Mouse (Mus musculus) neural tube, embryonic 12.5 days (tissue): ENCODE data around the gene Dusp18. TPM values are rescaled to one million over a fixed set of nuclear protein-coding genes. Genes with fewer than 3 reads are reported as not detected.
A peak's percentile ranks its signal among the peaks of the same experiment; 100 is the strongest.
"Not testable (repeated sequence)": the region's sequence is repeated elsewhere in the genome, so short reads cannot be mapped to it uniquely, and the experiment has no call there.

Experiments
- ATAC-seq: fragments of 200-750 bp; cut with Nextera tagmentation; 2 replicates; pipeline ENCODE4 v1.8.0; 2017; ENCODE audit warnings: low read depth, mild to moderate bottlenecking, moderate TSS enrichment, moderate library complexity; ENCODE audit not compliant: low FRiP score
- H3K27ac ChIP-seq: fragments of 300-500 bp; sonication (generic); 2 replicates; pipeline ENCODE4 v1.5.1; 2016
- H3K27me3 ChIP-seq: fragments of 300-500 bp; sonication (generic); replicated peaks from 2 replicates; pipeline ENCODE4 v1.6.1; 2016; ENCODE audit warnings: mild to moderate bottlenecking
- H3K36me3 ChIP-seq: fragments of 300-500 bp; sonication (generic); 2 replicates; pipeline ENCODE4 v1.6.1; 2016; ENCODE audit warnings: mild to moderate bottlenecking
- H3K4me1 ChIP-seq: fragments of 300-500 bp; sonication (generic); 2 replicates; pipeline ENCODE4 v1.6.1; 2016
- H3K4me2 ChIP-seq: fragments of 300-500 bp; sonication (generic); replicated peaks from 2 replicates; pipeline ENCODE4 v1.6.1; 2016; ENCODE audit warnings: mild to moderate bottlenecking
- H3K4me3 ChIP-seq: fragments of 300-500 bp; sonication (generic); 2 replicates; pipeline ENCODE4 v1.5.1; 2016
- H3K9ac ChIP-seq: fragments of 300-500 bp; sonication (generic); 2 replicates; pipeline ENCODE4 v1.6.1; 2016; ENCODE audit warnings: mild to moderate bottlenecking
- H3K9me3 ChIP-seq: fragments of 300-500 bp; sonication (generic); 2 replicates; pipeline ENCODE4 v1.6.1; 2016; ENCODE audit warnings: mild to moderate bottlenecking
- WGBS: fragments of 180-500 bp; shearing (Covaris S2); methylation state at CpG from one replicate; pipeline ENCODE4 v1.1.7; 2016; 5-methylcytosine and 5-hydroxymethylcytosine counted together
- polyA plus RNA-seq: library from polyadenylated mRNA; unstranded; fragments of >200 nt; fragmentation: Nextera tagmentation; extraction: Ambion mirVana; gene quantifications from 2 replicates; pipeline ENCODE4 v1.2.1, GENCODE M21; 2016

Dusp18 gene
- polyA plus RNA-seq, 1 experiment from 2014 or later: 23.5 TPM

DNA sequence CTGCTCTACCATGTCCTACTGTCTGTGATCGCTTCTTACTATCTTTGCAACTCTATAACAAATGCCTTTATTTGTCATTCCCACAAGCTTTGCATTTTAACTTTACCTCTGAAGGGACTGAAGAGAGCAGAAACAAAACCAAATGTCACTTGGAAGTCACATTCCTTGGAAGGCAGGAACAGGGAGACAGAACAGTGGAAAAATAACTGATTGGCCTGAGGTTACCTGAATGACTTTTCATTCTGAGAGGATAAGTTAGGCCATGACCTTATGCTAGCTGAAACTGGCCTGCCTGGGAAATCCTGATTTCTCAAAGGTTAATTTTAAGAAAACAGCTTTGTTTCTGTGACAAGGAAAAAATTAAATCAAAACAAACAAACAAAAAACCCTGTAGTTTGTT lies 893 bp downstream of the Dusp18 start:
- H3K4me2 ChIP-seq: no peak overlapping the region
- ATAC-seq: no peak

DNA sequence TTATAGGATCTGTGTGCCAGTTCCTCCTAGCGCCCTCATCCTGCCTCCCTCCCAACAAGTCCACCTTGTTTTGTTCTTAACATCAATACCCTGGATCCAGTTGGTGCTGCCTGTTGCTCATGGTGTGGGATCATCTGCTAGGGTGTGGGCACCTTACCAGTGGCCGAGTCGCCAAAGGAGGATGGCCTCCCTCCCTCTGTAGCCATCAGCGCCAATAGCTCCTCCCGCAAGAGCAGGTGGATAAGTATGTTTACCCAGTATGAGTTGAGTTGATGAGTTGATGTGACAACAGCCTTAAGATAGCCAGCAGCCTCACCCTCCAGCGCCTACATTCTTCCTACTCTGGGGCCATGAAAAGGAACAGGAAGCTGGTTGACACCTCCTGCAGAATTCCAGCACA lies 5.3 kb downstream of the Dusp18 start:
- WGBS: 85% methylated on average over 6 of the region's 6 CpGs
- H3K4me1 ChIP-seq: peaks cover 4% of the 10 kb centered on the region; the same call in 1 of the 2 replicates
- H3K36me3 ChIP-seq: peaks cover 31% of the 10 kb centered on the region
- no peak overlapping the region for H3K4me2 ChIP-seq
- no peak overlapping the region for H3K9ac ChIP-seq
- no peaks in the 10 kb centered on the region for H3K27me3 ChIP-seq
- no peak overlapping the region for H3K27ac ChIP-seq
- no peak for ATAC-seq
- H3K9me3 ChIP-seq: no peaks in the 10 kb centered on the region
- no peak overlapping the region for H3K4me3 ChIP-seq

More for the DNA sequence above, 893 bp downstream of the Dusp18 start:
- H3K27me3 ChIP-seq: no peaks in the 10 kb centered on the region
- WGBS: 94% methylated on average over 1 of the region's 1 CpGs
- peaks cover 21% of the 10 kb centered on the region for H3K36me3 ChIP-seq
- no peaks in the 10 kb centered on the region for H3K9me3 ChIP-seq
- no peak overlapping the region for H3K27ac ChIP-seq
- H3K9ac ChIP-seq: no peak overlapping the region
- peaks cover 4% of the 10 kb centered on the region; the same call in 1 of the 2 replicates for H3K4me1 ChIP-seq
- H3K4me3 ChIP-seq: no peak overlapping the region

DNA sequence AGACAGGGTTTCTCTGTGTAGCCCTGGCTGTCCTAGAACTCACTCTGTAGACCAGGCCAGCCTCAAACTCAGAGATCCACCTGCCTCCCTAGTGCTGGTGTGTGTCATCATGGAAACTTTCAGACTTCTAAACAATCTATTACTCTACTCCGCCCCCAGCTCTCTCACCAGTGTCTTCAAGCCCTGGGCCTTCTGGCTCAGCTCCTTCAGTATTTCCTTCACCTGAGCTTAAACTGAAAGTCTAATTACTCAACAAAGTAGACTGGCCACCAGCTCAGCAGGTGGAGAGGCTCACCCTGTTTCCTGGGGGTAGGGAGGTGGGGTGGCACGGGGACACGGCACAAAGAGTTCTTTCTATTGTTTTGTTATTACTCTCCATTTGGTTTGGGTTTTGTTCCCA lies 7.5 kb downstream of the Dusp18 start:
- peaks cover 23% of the 10 kb centered on the region for H3K36me3 ChIP-seq
- no peak overlapping the region for H3K4me3 ChIP-seq
- no peak overlapping the region for H3K4me2 ChIP-seq
- WGBS: 89% methylated on average over 3 of the region's 3 CpGs
- H3K27ac ChIP-seq: no peak overlapping the region
- H3K4me1 ChIP-seq: no peaks in the 10 kb centered on the region
- no peaks in the 10 kb centered on the region for H3K9me3 ChIP-seq
- H3K27me3 ChIP-seq: no peaks in the 10 kb centered on the region
- no peak overlapping the region for H3K9ac ChIP-seq
- no peak for ATAC-seq

DNA sequence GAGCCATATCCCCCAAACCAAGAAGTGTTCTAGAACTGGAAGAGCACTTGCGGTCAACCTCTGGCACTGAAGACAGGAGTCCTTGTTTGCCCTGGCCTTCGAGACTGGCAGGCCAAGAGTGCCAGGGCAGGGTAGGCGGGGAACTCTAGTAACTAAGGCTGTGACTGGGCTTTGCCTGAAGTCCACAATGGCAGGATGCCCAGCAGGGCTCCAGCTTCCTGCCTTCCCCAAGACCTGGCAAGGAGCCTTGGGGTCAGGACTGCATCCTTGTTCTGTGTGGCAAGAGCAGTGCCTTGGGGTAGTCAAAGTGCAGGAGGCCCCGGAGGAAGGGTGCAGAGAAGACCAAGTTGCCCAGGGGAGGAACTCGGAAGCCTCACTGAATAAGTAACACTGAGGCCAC lies 8.0 kb downstream of the Dusp18 start:
- WGBS: 84% methylated on average over 5 of the region's 5 CpGs
- Histone ChIP-seq H3K4me2 (no peak overlapping the region), H3K9me3 (no peaks in the 10 kb centered on the region), H3K27ac (no peak overlapping the region), H3K4me1 (no peaks in the 10 kb centered on the region), H3K36me3 (peaks cover 18% of the 10 kb centered on the region), H3K9ac (no peak overlapping the region), H3K27me3 (no peaks in the 10 kb centered on the region), H3K4me3 (no peak overlapping the region)
- no peak for ATAC-seq

DNA sequence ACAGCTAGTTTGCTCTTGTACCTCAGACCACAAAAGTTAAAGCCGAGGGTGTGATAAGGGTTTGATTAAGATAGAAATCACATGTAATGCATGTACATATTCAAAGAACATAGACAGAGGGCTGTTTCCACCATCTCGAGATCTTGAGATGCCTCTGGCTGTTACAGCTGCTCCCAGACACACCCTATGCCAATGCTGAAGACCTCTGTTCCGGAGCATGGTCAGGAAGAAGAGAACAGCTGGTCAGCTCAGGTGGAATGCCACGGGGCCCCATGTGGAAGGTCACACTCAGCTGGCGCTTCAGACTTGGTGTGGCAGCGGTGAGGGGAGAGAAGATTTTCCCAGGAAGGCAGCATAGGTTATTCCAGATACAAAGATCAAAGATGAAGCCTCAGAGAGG lies 9.6 kb downstream of the Dusp18 start:
- H3K4me1 ChIP-seq: peaks cover 4% of the 10 kb centered on the region
- H3K27ac ChIP-seq: no peak overlapping the region
- no peaks in the 10 kb centered on the region for H3K9me3 ChIP-seq
- H3K27me3 ChIP-seq: no peaks in the 10 kb centered on the region
- WGBS: 89% methylated on average over 6 of the region's 6 CpGs
- H3K9ac ChIP-seq: no peak overlapping the region
- peaks cover 10% of the 10 kb centered on the region; the same call in 1 of the 2 replicates for H3K36me3 ChIP-seq
- H3K4me3 ChIP-seq: no peak overlapping the region
- ATAC-seq: no peak
- no peak overlapping the region for H3K4me2 ChIP-seq

DNA sequence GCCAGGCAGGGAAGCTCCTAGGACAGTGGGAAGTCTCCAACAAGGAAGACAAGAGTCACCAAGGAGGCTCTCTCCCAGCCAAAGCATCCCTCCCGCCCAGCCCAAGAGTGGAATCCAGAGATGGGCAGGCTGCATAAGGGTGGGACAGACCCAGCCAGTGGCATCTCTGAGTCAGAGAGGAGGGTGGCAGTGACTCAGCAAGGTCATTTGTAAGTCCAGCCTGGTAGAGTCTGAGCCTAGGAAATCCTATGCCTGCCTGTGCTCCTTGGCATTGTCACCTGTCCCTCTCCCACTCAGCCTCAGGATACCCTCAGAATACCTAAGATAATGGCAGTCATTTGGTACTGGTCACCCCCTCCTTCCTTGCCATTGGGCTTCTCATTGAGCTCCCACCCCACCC lies 10.4 kb downstream of the Dusp18 start:
- Histone ChIP-seq H3K9me3 (no peaks in the 10 kb centered on the region), H3K4me2 (no peak overlapping the region), H3K27me3 (no peaks in the 10 kb centered on the region), H3K4me1 (peaks cover 9% of the 10 kb centered on the region), H3K36me3 (peaks cover 10% of the 10 kb centered on the region; the same call in 1 of the 2 replicates), H3K4me3 (no peak overlapping the region), H3K9ac (no peak overlapping the region), H3K27ac (no peak overlapping the region)
- ATAC-seq: no peak
- 80% methylated on average over 1 of the region's 1 CpGs for whole genome bisulfite sequencing

DNA sequence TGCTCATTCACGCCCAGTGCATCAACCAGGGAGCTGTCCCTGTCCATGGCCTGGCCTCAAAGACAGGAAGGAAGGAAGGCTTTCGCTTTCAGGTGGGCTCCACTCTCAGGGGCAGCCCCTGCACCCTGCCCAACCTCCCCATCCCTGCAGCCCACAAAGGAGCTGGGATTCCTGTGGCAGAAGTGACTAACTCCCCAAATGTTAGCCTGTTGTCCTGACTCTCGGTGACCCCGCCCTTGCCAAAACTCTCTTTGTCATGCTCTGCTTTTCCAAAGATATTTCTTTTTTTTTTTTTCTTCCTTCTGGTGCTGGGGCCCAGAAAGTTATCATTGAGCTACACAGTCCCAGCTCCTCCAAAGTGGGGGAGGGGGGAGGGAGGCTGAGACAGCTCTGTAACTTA lies 14.2 kb downstream of the Dusp18 start:
- Histone ChIP-seq H3K9me3 (no peaks in the 10 kb centered on the region), H3K4me3 (no peak overlapping the region), H3K27ac (no peak overlapping the region), H3K4me1 (peaks cover 36% of the 10 kb centered on the region), H3K4me2 (no peak overlapping the region), H3K36me3 (peaks cover 10% of the 10 kb centered on the region; the same call in 1 of the 2 replicates), H3K9ac (no peak overlapping the region), H3K27me3 (no peaks in the 10 kb centered on the region)
- WGBS: 86% methylated on average over 4 of the region's 4 CpGs
- ATAC-seq: no peak

DNA sequence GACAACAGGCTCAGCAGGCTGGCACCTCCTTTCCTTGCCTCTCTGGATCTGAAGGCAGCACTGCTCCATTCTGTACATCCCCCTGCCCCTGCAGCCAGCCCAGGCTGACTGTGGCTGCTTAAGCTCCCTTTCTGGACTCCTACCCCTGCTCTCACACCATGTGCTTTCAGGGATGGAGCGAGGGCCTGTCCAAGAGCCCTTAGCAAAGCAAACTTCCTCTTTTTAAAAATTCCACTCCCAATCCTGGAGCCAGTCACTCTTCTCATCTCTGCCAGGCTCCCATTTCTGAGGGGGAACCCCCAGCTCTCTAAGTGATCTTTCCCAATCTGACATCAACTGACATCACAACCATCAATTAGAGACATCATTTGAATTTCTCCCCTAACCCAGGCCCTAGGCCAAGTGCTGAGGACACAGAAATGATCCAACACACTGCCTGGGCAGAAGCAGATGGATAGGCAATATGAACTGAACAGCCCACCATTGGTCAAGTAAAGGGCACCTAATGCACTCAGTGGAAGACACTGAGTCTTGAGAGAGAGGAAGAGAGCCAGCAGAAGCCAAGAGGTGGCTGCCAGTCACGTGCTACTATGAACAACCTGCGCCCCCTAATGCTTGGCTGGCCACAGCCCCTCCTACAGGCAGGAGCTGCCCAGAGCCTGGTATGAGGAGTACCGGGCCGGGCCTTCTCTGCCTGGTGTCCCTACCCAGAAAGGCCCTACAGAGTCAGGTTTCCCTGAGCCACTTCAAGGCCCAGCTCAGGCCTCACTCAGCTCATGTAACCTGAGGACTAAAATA lies 15.7 kb downstream of the Dusp18 start:
- no peaks in the 10 kb centered on the region for H3K36me3 ChIP-seq
- H3K4me1 ChIP-seq: peaks cover 38% of the 10 kb centered on the region
- H3K27me3 ChIP-seq: no peaks in the 10 kb centered on the region
- peak overlapping the region; percentile 38; the same call in 1 of the 2 replicates for H3K9ac ChIP-seq
- no peak overlapping the region for H3K27ac ChIP-seq
- H3K9me3 ChIP-seq: no peaks in the 10 kb centered on the region
- H3K4me2 ChIP-seq: peak overlapping the region; percentile 86
- WGBS: 57% methylated on average over 5 of the region's 5 CpGs
- ATAC-seq: no peak
- H3K4me3 ChIP-seq: no peak overlapping the region; the same call in 1 of the 2 replicates

DNA sequence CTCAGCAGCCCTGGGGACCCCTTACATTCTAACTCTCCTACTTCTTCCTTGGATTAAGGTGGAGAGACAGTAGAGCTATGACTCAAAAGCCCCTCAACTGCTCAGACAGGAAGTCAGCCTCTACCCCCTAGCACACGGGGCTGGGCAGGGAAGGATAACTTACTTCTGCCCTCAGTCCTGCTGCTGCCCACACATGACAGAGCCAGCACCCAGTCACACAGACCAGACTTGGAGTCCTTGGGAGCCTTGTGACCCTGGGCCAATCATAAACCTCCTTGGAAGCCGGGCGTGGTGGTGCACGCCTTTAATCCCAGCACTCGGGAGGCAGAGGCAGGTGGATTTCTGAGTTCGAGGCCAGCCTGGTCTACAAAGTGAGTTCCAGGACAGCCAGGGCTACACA lies 16.4 kb downstream of the Dusp18 start:
- not testable (repeated sequence) for H3K9ac ChIP-seq, H3K4me3 ChIP-seq

DNA sequence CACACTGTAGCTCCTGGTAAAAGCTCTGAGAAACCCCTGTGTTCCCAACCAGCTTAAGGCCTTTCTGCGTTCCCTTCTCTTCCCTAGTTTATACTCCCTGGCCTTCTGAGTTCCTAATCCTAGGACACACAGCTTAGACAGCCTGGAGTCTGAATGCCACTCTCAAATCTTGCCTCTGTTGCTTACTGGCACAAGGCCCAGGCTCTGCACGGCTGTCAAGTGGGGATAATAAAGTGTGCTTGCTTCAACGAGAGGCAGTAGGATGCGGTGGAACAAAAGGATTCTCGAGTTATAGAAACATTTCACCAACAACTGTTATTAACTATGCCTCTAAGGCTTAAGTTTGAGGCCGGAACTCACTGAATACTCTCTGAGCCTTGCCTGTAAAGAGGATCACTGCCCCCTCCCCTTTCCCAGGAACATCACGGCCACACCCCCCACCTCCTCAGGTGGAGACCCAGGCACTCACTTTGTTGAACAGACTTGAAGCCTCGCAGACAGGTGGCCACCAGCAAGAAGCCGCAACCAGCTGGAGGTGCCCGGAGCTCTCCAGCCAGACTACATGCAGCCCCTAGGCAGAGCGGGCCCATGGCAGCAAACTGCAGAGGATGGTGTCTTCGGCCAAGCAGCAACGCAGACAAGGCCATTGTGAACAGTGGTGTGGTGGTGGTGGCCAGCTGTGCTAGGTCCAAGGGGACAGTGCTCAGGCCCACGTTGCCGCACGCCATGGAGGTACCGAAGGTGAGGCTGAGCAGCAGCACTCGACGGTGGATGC lies 17.2 kb downstream of the Dusp18 start:
- WGBS: 16% methylated on average over 19 of the region's 19 CpGs
- H3K4me3 ChIP-seq: peak overlapping the region; percentile 56
- peak overlapping the region; percentile 86 for H3K4me2 ChIP-seq
- peak overlapping the region; percentile 62; the same call in 1 of the 2 replicates for H3K9ac ChIP-seq
- H3K27me3 ChIP-seq: no peaks in the 10 kb centered on the region
- H3K36me3 ChIP-seq: no peaks in the 10 kb centered on the region
- peaks cover 38% of the 10 kb centered on the region for H3K4me1 ChIP-seq
- H3K9me3 ChIP-seq: no peaks in the 10 kb centered on the region
- peak; percentile 11 for ATAC-seq
- H3K27ac ChIP-seq: no peak overlapping the region

More for the DNA sequence above, 16.4 kb downstream of the Dusp18 start:
- H3K4me2 ChIP-seq: peak overlapping the region; percentile 86
- H3K27me3 ChIP-seq, H3K9me3 ChIP-seq, ATAC-seq, H3K27ac ChIP-seq, H3K36me3 ChIP-seq: not testable (repeated sequence)
- peaks cover 38% of the 10 kb centered on the region for H3K4me1 ChIP-seq
- 93% methylated on average over 6 of the region's 6 CpGs for WGBS

DNA sequence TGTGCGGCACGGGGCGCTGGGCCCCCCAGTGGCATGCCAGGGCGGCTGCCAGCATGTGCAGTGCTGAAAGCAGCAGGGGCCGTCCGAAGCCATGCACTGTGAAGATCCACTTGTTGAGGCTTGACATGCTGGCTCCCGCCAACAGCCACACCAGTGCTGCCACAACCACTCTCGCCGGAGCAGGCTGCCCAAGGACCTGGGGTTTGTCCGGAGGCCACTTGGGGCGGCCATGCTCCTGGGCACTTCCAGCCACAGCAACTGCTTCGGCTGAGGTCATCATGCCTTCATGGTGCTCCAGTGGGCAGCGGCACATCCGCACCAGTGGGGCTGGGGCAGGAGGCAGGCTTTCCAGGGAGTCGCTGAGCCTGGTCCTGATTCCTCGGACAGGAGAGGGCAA lies 17.8 kb downstream of the Dusp18 start:
- Histone ChIP-seq H3K4me3 (peak overlapping the region; percentile 56), H3K27me3 (no peaks in the 10 kb centered on the region), H3K4me2 (peak overlapping the region; percentile 86), H3K4me1 (peaks cover 38% of the 10 kb centered on the region), H3K9me3 (no peaks in the 10 kb centered on the region), H3K9ac (peak overlapping the region; percentile 62), H3K27ac (no peak overlapping the region), H3K36me3 (no peaks in the 10 kb centered on the region)
- WGBS: 3% methylated on average over 16 of the region's 16 CpGs
- peak; percentile 19 for ATAC-seq

DNA sequence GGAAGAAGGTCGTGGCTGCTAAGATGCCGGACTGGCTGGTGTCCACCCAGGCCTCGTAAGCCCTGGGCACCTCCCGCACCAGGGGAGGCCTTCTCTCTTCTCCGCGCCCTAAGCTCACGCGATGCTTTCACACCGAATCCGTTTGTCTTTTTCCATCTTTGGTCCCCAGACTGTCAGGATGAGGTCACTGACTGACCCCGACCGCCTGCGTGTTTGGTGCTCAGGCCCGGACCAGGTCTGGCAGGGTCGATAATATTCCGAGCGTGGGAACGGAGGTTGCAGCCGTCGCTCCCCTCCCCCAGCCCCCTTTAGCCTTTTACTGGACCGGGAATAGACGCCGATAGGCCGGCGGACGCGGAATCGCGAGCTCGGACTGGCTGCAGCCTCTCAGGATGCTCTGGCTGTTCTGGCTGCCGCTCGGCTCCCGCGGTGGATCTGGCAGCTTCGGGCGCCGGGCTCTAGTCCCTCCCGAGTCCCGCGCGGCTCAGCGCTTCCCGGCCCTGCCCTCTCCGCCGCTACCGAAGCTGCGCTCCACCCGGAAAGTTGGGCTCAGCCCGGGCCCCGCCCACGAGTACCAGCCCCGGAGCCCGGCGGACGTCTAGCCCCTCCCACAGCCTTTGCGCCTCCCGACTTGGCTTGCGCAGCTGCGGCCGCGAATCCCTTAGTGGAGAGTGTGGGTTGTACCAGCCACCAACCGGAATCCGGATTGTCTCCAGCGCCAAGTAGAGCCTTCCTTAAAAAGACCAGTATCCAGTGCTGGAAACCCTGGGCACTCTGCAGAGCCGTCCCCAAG lies 18.5 kb downstream of the Dusp18 start:
- under 1% methylated on average over 65 of the region's 65 CpGs for WGBS
- peak overlapping the region; percentile 86 for H3K4me2 ChIP-seq
- H3K36me3 ChIP-seq: no peaks in the 10 kb centered on the region
- H3K27ac ChIP-seq: peak overlapping the region; percentile 37
- no peaks in the 10 kb centered on the region for H3K9me3 ChIP-seq
- H3K4me1 ChIP-seq: peaks cover 38% of the 10 kb centered on the region
- H3K27me3 ChIP-seq: no peaks in the 10 kb centered on the region
- peak overlapping the region; percentile 56 for H3K4me3 ChIP-seq
- H3K9ac ChIP-seq: peak overlapping the region; percentile 62
- peak; percentile 87 for ATAC-seq
